Mouse (Mus musculus) thymus, postnatal 25 days (tissue): ENCODE measurements around the gene Gm47791.
A peak's percentile ranks its signal among the peaks of the same experiment; 100 is the strongest.

Experiments
- DNase-seq: peaks from one replicate; pipeline ENCODE4 v3.0.0; 2022

Gene Gm47791

DNA sequence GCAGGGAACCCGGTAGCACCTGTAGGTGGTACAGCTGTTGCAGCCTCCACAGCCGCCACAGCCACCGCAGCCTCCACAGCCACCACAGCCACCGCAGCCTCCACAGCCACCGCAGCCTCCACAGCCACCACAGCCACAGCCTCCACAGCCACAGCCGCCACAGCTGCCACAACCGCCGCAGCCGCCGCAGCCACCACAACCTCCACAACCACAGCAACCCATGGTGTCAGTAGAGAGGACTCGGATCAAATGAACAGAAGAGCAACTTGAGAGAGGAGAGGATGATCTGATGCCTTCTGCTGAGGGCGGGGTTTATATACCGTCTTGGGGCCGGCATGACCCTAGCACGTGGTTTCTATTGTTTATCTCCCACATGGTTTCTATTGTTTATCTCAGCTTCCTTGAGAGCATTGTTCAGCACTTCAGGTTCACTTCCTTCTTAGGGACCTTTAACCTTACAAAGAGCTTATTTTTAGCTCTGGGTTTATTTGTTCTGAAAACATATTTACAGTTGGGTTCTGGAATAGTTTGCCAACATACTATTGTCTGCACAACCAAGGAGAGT lies at the start of gene Gm47791:
Gene Gm47791, minus strand, starts transcription at position 222 of the 565 bp plus-strand sequence.
- no peak for DNase-seq

DNA sequence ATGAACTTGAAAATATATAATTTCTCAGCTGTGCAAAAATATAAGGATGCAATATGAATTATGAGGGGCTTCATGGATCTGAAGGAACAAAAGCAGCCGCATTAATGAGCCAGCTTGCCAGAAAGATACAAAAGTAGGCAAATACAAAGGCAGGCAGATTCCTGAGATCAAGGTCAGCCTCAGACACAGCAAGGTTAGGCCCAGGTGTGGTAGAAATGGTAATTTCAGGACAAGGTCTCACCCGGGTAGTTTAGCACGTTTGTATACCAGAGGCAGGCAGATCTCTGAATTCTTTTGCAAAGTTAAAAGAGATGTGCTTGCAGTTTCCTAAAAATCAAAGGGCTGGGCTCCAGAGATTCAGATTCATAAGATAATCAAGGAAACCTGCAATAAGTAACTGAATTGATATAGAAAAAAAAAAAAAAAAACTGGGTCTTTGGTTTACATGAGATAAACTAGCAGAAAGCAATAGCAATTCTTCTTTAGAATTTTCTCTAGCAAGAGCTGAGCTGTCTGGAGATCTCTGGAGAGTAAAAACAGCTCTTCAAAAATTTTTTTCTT lies 49.7 kb upstream of the Gm47791 start:
- DNase-seq: no peak

DNA sequence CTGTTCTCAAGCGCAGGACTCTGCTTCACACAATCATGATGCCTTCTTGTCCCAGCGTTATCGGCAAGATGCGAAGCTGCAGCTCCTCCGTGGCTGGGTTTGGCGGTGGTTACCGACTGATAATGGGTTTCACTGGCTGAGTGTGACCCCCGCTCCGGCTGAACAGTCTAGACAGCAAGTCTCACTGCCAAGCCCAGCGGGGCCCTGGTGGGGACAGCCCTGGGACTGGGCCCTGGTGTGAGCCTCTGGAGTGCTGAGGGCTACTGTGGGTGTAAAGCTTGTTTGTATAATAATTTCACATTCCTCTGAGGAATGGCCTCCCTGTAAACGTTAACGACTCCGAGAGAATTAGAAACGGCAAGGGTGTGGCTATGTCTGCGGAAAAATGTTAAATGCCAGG lies 49.1 kb upstream of the Gm47791 start:
- no peak for DNase-seq

DNA sequence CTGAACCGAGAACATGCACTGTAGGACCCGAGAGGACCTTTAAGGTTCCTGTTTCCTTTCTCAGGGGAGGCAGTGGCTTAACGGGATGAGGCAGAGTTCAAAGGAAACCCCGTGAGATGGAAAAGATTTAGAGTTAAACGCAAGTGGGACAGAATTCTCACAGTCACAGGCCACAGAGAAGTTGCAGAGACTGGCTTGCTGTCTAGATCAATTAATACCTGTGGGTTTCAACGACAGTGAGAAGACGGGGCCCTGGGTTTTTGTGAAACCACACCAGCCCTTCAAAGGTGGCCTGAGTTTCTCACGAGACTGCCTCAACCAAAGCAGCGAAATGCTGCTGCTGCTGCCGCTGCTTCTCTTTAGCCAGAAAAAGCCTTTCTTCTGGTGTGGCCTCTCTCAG lies 48.3 kb upstream of the Gm47791 start:
- DNase-seq: peak; percentile 25

DNA sequence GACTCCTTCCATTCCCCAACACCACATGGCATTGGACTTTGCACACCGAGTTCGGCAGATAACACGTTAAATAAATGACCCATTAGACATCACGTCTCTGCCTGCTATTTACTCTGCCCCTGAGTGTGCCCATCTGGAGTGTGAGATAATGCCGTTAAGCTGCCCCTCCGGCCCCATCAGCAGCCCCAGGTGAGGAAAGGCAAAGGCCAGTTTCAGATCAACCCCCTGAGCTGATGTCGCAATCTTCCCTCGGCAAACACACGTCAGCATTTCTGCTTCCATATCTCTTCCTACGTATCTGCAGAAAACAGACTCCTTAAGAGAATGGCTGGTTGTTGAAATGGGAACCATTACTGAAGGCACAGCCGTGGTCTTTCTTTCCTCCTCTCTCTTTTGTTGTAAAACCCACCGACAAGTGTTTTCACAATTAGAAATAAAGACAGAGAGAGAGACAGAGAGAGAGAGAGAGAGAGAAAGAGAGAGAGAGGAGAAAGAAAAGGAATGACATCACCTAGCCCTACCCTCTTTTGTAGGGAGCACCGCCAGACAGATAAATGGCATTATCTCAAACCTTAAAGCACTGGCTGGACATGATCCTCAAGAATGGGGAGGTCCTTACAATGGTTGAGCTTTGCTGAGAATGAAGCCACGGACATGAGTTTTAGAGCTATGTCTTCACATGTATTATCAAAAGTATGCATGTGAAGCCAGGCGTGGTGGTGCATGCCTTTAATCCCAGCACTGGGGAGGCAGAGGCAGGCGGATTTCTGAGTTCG lies 45.1 kb upstream of the Gm47791 start:
- no peak for DNase-seq

DNA sequence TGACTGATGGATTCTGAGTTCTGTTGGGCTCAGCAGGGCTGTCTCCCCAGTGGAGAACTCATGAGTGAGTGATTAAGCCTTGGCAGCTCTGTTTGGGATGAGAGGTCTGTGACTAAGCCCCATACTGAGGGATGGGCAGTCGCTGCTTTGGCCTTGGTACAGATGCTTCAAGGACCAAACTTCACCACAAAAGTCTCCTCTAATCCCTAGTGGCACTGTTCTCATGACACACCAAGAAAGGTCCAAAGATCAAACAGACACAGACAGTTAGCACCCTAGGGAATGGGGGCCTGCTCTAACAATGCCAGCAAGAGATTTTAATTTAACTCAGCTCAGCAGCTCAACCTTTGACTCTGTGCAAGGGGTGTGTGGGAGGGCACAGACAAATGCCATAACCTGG lies 40.7 kb upstream of the Gm47791 start:
- DNase-seq: no peak

DNA sequence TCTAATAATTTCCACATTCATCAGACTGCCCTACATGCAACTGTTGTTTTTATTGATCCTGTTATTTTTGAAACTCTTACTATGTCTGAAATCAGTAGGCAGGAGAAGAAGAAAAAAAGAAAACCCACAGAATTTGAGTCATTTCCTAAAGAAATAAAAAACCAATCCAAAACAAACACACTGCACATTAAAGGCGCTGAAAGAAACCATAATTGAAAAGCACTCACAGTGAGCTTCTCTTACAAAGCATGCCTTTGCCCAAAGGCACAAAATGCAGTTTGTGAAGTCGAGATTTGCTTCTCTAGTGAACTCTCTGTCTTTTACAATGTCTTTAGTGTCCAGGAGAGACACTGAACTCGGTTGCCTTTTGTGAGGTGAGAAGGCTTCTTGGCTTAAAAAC lies 37.5 kb upstream of the Gm47791 start:
- no peak for DNase-seq

DNA sequence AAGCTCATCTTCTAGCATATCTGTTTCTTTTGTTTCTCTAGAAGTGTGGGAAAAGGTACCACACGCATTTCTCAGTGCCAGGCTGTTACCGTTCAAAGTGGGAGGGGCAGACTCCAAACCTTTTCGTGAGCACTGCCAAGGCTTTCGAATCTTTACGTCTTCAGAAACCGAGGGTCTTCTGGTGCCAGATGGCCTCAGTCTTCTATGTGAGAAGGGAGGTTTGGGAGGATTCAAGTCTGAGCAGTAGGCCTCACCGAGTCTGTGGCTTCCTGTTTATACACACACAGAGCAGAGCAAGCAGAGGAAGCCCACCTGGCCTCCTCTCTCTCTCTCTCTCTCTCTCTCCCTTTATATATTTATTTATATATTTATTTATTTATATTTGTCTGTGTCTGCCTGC lies 36.2 kb upstream of the Gm47791 start:
- DNase-seq: peak; percentile 35

DNA sequence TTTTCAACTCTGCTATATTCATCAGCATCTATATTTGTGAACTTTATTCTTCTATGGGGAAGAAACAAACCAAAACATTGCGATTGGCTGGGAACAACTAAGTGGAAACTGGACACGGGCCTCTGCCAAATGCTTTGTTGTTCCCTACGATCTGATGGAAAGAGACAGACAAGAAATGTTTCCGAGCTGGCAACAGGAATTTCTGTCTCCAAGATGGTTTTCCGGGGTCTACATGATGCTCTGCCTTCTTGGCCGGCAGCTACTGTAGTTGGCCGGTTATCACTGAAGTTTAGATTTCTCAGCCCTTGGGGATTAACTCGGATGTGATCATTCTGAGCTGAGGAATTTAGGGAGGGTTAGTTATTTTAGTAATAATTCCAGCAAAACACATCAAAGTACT lies 35.3 kb upstream of the Gm47791 start:
- no peak for DNase-seq

DNA sequence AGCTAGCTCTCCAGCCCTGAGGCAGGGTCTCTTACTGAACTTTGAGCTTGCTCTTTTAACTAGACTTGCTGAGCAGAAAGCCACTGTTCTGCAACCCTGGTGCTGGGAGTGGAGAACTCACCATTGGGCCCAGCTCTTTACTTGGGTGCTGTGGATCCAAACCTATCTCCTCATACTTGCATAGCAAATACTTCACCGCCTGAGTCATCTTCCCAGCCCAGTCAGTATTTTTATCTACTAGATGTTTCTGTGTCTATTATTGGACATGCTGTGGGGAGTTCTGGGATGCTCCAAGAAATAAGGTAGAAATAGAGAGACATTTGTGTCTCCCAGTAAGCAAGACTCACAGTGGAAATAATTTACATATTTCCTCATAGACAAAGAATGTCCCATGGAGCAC lies 33.0 kb upstream of the Gm47791 start:
- DNase-seq: no peak

DNA sequence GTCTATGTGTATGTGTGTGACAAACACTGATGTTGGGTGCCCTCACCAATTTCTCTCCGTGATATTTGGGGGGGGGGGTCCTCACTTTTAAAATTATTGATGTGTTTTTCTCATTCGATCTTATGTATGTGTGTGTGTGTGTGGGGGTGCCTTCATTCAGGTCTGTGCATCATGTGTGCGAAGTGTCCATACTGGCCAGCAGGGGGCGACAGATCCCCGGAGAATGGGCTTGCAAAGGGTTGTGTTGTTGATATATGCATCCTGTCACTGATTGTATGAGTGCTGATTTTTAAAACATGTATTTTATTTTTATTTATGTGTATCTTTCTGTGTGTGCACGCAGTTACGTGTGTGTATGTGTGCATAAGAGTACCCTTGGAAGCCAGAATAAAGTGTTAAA lies 32.6 kb upstream of the Gm47791 start:
- peak; percentile 25 for DNase-seq

DNA sequence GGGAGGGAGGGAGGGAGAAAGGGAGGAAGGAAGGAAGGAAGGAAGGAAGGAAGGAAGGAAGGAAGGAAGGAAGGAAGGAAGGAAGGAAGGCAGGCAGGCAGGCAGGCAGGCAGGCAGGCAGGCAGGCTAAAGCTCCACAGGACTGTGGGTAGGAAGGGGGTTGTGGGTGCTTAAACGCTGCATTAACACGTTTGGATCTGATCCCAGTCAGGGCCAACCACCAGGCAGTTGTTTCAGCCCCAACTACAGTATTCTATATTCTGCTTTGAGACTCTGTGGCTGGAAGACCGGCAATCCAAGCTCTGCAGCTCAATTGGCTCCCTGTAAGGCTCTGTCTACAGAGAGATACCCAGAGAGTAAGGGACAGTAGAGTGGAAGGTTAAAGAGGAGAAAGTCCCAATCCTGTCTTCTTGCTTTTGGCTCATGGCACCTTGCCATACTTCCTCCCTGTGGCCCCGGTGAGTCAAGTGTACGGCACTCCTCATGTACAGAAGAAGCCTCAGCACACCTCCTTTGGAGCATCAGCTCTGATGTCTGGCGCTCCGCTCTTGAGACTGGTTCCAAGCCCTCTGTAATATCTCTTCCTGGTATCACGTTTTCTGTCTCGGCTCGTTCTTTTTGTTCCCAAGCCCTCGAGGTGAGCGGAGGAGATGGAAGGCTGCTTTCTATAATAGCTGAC lies 30.2 kb upstream of the Gm47791 start:
- no peak for DNase-seq

DNA sequence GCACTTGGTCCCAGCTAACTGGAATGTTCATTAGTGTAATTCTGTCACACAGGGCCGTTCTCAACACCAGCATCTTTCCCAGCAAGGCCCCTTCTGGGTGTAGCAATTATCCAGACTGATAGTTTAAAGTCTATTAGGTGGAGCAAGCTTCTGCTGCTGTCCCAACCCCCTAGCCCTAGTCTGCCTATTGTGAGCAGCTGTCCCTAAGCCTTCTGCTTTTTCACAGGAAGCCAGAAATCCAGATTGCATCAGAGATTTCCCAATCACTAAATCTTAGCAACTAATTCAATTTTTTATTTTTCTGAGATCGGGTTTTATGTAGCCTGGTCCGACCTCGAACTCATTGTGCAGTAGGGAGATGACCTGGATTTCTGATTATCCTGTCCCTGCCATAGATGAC lies 27.9 kb upstream of the Gm47791 start:
- DNase-seq: no peak

DNA sequence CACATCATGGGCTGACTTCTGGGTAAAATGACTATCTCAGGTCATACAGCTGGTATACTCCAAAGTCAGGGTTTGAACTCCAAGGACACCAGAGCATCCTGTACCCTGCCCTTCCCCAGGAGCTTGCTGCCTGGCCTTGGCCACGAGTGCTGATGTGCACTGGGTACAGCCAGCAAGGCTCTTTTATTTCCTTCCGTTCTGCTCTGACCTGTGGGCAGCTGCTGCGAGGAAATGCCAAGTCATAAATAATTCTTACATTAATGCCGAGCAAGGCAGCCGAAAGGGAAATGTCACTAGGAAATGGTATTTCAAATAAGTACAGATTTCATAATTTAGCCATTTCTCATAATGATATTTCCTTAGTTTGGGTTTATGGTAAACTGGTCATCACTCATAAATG lies 27.3 kb upstream of the Gm47791 start:
- no peak for DNase-seq

DNA sequence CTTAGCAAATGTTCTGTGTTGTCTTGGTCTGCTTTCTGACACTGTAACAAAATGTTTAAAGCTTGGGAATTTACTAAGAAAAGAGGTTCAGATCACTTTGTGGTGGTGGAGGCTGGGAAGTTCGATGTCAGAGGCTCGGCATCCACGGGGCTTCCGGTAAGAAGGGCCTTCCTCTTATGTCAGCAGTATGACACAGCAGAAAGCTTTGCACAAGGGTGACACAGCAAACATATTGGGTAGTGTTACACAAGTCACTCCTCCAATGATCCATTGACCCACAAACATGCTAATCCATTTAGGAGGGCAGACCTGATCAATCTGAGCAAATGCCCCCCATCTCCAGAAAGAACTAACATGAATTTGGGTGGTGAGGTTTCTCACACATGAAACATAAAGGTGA lies 26.0 kb upstream of the Gm47791 start:
- DNase-seq: no peak

DNA sequence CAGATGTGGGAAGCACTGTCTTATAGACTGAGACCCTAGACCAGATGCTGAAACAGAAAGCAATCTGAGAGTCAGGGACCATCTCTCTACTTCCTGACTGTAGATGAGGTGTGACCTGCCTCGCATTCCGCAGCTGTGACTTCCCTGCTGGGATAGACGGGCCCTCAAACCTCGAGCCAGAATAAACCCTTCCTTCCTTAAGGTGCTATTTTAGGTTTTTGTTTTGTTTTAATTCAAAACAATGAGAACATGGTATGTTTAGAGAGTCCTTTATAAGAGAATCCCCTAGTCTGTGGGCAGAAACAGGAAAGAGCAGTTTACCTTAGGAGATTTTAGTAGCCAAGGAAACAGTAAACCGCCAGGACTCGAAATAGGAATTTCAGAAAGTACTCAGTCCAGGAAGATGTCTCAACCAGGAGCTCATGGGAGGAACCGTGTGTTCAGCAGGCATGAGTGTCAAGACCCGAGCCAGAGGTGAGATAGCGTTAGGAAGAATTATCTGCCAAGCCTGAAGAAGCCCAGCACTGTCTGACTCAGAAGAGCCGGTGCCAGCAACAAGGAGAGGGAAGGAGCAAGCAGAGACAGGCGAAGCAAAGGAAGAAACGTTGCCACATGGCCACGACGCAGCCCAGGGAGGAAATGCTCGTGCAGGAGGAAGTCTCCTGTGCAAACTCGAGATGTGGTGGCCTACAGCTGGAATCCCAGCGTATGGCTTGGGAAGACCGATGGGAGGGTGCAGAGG lies 24.8 kb upstream of the Gm47791 start:
- DNase-seq: no peak

DNA sequence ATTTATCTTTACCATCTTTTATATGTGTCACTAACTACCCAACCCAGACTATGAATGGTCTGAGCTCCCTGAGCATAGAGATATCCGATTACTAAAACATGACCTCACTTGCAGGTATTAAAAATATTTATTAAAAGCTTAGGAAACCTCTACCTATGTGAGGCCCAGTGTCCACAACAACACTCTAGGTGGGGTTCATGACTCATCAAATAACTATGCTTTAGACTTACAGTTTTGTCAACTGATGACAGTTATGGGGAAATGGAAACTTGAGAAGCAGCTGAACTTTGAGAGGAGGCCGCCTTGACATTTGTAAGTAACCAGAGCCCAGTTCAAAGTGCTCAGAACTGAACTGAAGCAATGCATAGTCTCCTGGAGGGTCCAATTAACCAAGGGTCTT lies 24.2 kb upstream of the Gm47791 start:
- no peak for DNase-seq

DNA sequence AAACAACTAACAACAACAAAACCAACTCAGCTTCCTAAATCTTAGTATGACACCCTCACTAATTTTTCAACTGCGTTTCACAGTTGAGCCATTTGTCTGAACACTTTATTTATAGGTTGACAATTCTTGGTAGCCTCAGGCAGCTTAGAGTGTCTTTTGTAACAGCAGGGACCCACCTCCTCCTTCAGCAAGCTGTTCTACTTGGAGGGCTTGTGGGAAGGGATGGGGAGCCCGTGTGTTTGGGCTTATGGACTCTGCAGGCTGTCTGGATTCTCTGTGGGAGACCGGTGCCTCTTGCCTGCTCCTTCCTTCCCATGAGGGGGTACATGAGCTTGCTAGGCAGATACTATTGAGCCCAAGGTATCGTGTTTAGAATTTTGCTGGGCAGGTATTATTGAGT lies 22.9 kb upstream of the Gm47791 start:
- DNase-seq: no peak

DNA sequence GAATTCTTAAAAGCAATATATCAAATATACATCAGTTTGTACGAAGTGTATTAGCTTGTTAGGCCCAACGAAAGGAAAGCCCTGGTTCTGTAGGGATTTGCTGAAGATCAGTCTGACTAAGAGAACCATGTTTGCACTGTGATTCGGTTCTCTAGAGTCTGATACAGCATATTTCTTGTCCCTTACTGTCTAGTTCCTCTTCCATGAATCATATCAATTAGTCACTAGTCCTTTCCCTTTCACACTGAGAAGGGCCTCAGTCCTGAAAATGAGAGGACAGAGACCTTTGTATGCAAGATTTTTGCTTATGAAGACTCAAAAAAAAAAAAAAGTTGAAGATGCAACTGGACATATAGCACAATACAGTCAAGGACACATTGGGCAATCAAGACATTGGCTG lies 22.1 kb upstream of the Gm47791 start:
- DNase-seq: no peak

DNA sequence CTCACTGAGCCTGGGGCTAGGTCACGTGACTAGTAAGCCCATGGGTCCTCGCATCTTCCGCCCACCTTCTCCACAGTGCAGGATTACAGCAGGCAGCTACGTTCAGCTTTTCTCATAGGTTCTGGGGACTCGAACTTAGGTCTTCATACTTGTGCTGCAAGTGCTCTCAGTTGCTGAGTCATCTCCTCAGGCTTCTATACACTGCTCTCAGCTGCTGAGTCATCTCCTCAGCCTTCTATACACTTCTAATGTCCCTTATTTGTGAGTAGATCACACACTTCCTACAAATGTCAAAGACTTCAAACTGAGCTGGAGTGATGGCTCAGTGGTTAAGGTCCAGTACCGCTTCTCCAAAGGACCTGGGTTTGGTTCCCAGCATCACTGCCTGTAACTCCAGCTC lies 21.2 kb upstream of the Gm47791 start:
- DNase-seq: no peak

DNA sequence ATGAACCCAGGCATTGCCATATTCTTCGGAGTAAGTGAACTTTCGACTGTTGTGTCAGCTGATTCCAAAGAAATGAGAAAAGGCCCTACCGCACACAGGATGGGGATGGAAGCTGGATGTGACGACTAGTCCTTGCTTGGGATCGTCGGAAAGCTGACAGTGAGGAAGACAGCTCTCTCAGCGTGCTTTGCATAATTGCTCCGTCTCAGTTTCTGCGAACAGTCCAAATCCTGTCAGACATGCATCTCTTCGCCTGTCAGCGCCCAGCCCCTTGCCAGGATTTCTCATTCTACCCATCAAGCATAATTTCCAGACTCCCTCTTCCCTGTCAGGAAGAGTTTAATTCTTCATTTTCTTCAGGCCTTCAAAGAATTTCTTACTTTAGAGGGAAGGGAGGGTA lies 20.1 kb upstream of the Gm47791 start:
- no peak for DNase-seq

DNA sequence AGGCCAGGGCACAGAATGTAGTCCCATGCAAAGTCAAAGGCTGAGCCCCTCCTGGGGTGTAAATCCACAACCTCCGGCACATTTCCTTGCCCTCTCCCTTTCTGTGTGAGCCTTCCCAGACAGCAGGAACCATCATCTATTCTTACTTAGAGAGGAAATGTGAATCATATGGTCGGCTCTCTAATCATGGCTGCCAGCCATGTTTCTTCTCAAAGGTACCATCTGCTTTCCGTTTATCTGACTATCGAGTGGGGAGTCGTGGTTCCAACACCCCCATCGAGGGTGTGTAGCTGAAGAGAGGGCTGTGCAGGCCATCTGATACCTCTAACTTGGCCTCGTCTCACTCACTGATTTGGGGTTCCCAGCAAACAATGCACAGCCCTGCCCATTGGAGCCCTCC lies 17.0 kb upstream of the Gm47791 start:
- DNase-seq: no peak

DNA sequence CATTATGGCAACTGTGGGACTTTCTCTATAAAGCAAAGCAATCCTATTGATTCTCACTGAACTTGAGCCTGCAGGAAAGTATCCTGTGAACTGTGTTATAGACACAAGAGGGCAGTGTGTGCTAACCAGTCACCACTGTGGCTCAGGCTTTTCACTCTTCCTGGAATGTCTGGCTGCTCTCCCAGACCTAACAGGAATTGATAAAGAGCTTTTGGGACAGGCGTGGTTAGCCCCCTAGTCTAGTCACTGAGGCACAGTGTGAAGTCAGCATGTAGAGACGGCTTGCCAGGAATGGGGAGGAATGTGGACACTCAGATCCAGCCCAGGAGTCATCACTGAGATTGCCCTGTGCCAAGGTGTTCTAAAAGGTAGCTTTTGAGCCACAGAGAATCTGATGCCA lies 16.4 kb upstream of the Gm47791 start:
- DNase-seq: peak; percentile 20
